Mouse (Mus musculus) hindbrain, embryonic 12.5 days (tissue): ENCODE results near the gene Grk2. TPM values are rescaled to one million over a fixed set of nuclear protein-coding genes. Genes with fewer than 3 reads are reported as not detected.

ENCODE experiments used
- ATAC-seq: fragments of 200-750 bp; cut with Nextera tagmentation; 2 replicates; pipeline ENCODE4 v1.8.0; 2017; ENCODE audit warnings: moderate TSS enrichment; ENCODE audit not compliant: low FRiP score
- H3K27ac ChIP-seq: fragments of 300-500 bp; sonication (generic); 2 replicates; pipeline ENCODE4 v1.5.1; 2016; ENCODE audit warnings: mild to moderate bottlenecking
- H3K27me3 ChIP-seq: fragments of 300-500 bp; sonication (generic); 2 replicates; pipeline ENCODE4 v1.6.1; 2016; ENCODE audit warnings: mild to moderate bottlenecking
- H3K36me3 ChIP-seq: fragments of 300-500 bp; sonication (generic); 2 replicates; pipeline ENCODE4 v1.6.1; 2016; ENCODE audit warnings: mild to moderate bottlenecking
- H3K4me1 ChIP-seq: fragments of 300-500 bp; sonication (generic); 2 replicates; pipeline ENCODE4 v1.6.1; 2016
- H3K4me2 ChIP-seq: fragments of 300-500 bp; sonication (generic); replicated peaks from 2 replicates; pipeline ENCODE4 v1.6.1; 2016; ENCODE audit warnings: mild to moderate bottlenecking
- H3K4me3 ChIP-seq: fragments of 300-500 bp; sonication (generic); 2 replicates; pipeline ENCODE4 v1.5.1; 2016; ENCODE audit warnings: mild to moderate bottlenecking
- H3K9ac ChIP-seq: fragments of 300-500 bp; sonication (generic); 2 replicates; pipeline ENCODE4 v1.6.1; 2016; ENCODE audit warnings: mild to moderate bottlenecking, moderate library complexity
- H3K9me3 ChIP-seq: fragments of 300-500 bp; sonication (generic); replicated peaks from 2 replicates; pipeline ENCODE4 v1.6.1; 2016; ENCODE audit warnings: mild to moderate bottlenecking
- WGBS: fragments of 180-500 bp; shearing (Covaris S2); methylation state at CpG from one replicate; pipeline ENCODE4 v1.1.7; 2016; 5-methylcytosine and 5-hydroxymethylcytosine counted together
- polyA plus RNA-seq: library from polyadenylated mRNA; unstranded; fragments of >200 nt; fragmentation: Nextera tagmentation; extraction: Ambion mirVana; gene quantifications from 2 replicates; pipeline ENCODE4 v1.2.1, GENCODE M21; 2016

Grk2 gene
- polyA plus RNA-seq, 1 experiment from 2014 or later, result 22.0 TPM

DNA sequence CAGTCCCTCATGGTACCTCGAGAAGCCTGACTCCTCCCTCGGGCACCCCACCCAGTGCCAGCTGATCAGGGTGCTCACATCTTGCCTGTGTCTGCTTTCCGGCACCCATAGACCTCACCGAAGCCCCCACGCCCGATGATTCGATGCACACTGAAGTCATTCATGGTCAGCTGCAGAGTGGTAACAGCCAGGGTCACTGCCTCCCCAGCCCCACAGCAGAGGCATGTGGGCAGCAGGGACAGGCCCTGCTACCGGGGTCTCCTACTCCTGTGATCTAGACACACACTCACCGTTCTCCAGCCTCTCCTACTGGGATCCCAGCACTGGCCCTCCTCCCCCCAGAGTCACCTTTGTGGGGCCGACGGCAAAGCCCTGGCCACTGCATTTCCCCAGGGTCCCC, 14.9 kb downstream of the Grk2 start:
- Histone ChIP-seq H3K4me3 (no peak overlapping the region), H3K9ac (peak overlapping the region; percentile 41; the same call in 1 of the 2 replicates), H3K9me3 (no peaks in the 10 kb centered on the region), H3K4me1 (peaks cover 3% of the 10 kb centered on the region; the same call in 1 of the 2 replicates), H3K27me3 (no peaks in the 10 kb centered on the region), H3K36me3 (peaks cover 70% of the 10 kb centered on the region), H3K4me2 (no peak overlapping the region), H3K27ac (no peak overlapping the region)
- ATAC-seq, result no peak
- 90% methylated on average over 11 of the region's 11 CpGs for WGBS

DNA sequence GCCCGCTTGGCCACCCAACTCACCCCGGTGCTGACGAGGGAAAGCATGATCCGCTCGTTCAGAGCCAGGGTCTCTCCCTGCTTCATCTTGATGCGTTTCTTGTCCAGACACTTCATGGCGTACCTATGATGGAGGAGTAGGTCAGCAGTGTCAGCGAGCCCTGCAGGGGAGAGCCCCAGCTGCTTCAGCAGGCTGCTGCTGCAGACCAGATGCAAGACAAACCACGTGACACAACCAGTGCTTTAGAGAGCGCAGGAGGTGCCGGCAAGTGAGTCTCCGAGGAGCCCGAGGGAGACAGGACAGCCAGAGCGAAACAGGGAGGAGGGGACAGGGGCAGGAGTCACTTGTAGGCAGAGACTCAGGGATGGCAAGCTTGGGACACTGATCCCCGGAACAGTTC, 15.3 kb downstream of the Grk2 start:
- peaks cover 74% of the 10 kb centered on the region for H3K36me3 ChIP-seq
- WGBS, result 64% methylated on average over 15 of the region's 15 CpGs

GRCm38 (mm10) chr19:4283653-4284052, 22.4 kb downstream of the Grk2 start:
- H3K4me2 ChIP-seq, result peak overlapping the region; percentile 76
- H3K27me3 ChIP-seq, result peaks cover 6% of the 10 kb centered on the region; the same call in 1 of the 2 replicates
- no peak overlapping the region for H3K9ac ChIP-seq
- ATAC-seq, result no peak
- H3K36me3 ChIP-seq, result peaks cover 42% of the 10 kb centered on the region
- no peak overlapping the region for H3K27ac ChIP-seq
- H3K4me3 ChIP-seq, result peak overlapping the region; percentile 60
- H3K4me1 ChIP-seq, result peaks cover 16% of the 10 kb centered on the region
- 47% methylated on average over 7 of the region's 7 CpGs for WGBS
- 0 out of 2 replicates have a peak, but pooled peaks cover 5% of the 10 kb centered on the region for H3K9me3 ChIP-seq

More for the DNA sequence above, 15.3 kb downstream of the Grk2 start:
- Histone ChIP-seq H3K27ac (no peak overlapping the region), H3K27me3 (no peaks in the 10 kb centered on the region), H3K9ac (no peak overlapping the region), H3K9me3 (no peaks in the 10 kb centered on the region), H3K4me1 (peaks cover 3% of the 10 kb centered on the region; the same call in 1 of the 2 replicates), H3K4me2 (no peak overlapping the region), H3K4me3 (no peak overlapping the region)
- peak; percentile 27; the same call in 1 of the 2 replicates for ATAC-seq

DNA sequence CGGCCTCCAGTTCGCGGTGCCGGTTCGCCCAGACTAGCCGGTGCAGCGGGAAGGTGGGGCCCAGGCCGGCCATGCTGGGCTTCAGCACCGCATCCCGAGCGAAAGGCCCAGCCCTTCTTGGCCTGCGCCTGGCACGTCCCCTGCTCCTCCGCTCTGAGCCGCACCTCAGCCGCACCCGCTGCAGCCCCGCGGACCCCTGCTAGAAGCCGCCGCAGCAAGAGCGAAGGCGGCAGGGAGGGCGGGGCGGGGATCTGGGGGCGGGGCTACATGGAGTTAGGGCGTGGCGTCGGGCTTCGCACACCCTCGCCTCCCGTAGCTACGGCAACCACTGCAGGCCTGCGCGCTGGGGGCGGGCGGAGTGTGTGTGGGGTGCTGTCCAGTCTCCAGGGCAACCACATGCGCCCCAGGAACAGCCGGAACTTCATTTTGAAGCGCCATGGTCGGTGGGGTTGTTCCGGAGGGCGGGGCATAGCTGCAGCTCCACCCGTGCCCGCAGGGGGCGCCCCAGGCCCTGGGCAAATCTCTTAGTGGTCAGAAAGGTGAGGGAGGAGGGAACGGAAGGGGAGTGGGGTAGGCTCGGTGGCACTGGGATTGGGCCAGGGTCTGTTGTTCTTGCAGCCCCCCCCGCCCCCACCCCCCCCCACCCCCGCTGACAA, 23.0 kb downstream of the Grk2 start, which contains the start of gene Ankrd13d:
TSS of gene Ankrd13d (minus strand) at position 240 of the 656 bp plus-strand sequence.
- ATAC-seq, result peak; percentile 95
- H3K36me3 ChIP-seq, result peaks cover 36% of the 10 kb centered on the region
- H3K4me1 ChIP-seq, result peaks cover 16% of the 10 kb centered on the region
- H3K27ac ChIP-seq, result peak within 1 kb of the TSS; percentile 58; the same call in 1 of the 2 replicates
- H3K4me3 ChIP-seq, result peak within 1 kb of the TSS; percentile 60
- H3K27me3 ChIP-seq, result peaks cover 6% of the 10 kb centered on the region; the same call in 1 of the 2 replicates
- H3K4me2 ChIP-seq, result peak within 1 kb of the TSS; percentile 76
- under 1% methylated on average over 47 of the region's 50 CpGs for WGBS
- H3K9me3 ChIP-seq, result 0 out of 2 replicates have a peak, but pooled peaks cover 5% of the 10 kb centered on the region
- H3K9ac ChIP-seq, result peak within 1 kb of the TSS; percentile 74

- WGBS, result 97% methylated on average over 9 of the region's 9 CpGs
- H3K27me3 ChIP-seq, result peaks cover 6% of the 10 kb centered on the region; the same call in 1 of the 2 replicates
- peaks cover 10% of the 10 kb centered on the region for H3K36me3 ChIP-seq
- H3K4me1 ChIP-seq, result peaks cover 16% of the 10 kb centered on the region
- H3K4me2 ChIP-seq, result no peak overlapping the region
- H3K4me3 ChIP-seq, result no peak overlapping the region
- H3K9me3 ChIP-seq, result 0 out of 2 replicates have a peak, but pooled peaks cover 9% of the 10 kb centered on the region
- ATAC-seq, result no peak
- no peak overlapping the region for H3K9ac ChIP-seq
- H3K27ac ChIP-seq, result no peak overlapping the region
These were observed 25.6 kb downstream of the Grk2 start for GRCm38 (mm10) chr19:4280425-4280824.

DNA sequence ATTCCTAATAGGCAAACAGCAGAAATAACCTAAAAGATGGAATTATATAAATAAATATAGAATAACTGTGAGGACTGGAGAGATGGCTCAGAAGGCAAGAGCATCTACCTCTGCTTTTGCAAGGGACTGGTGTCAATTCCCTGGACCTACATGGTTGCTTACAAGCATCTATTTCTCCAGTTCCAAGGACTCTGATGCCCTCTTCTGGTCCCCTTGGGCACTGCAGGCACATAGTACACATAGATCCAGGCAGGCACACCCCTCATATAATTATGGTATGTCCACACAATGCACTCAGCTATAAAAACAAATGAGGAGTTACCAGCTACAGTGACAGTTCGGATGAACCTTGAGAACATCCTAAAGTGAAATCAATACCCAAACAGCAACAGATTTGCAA, 26.5 kb downstream of the Grk2 start:
- 0 out of 2 replicates have a peak, but pooled peaks cover 9% of the 10 kb centered on the region for H3K9me3 ChIP-seq
- H3K27me3 ChIP-seq, result peaks cover 6% of the 10 kb centered on the region; the same call in 1 of the 2 replicates
- no peak overlapping the region for H3K4me2 ChIP-seq
- H3K36me3 ChIP-seq, result peaks cover 8% of the 10 kb centered on the region
- H3K4me1 ChIP-seq, result peaks cover 16% of the 10 kb centered on the region
- no peak overlapping the region for H3K9ac ChIP-seq
- H3K27ac ChIP-seq, result no peak overlapping the region
- 100% methylated on average over 1 of the region's 1 CpGs for WGBS
- ATAC-seq, result no peak
- no peak overlapping the region for H3K4me3 ChIP-seq

- Histone ChIP-seq H3K4me1 (peaks cover 6% of the 10 kb centered on the region; the same call in 1 of the 2 replicates), H3K9ac (no peak overlapping the region), H3K27me3 (peaks cover 37% of the 10 kb centered on the region), H3K4me3 (no peak overlapping the region), H3K27ac (no peak overlapping the region), H3K4me2 (no peak overlapping the region), H3K9me3 (0 out of 2 replicates have a peak, but pooled peaks cover 2% of the 10 kb centered on the region), H3K36me3 (0 out of 2 replicates have a peak, but pooled peaks cover 13% of the 10 kb centered on the region)
- no peak for ATAC-seq
- 95% methylated on average over 11 of the region's 11 CpGs for WGBS
These were observed 35.0 kb downstream of the Grk2 start for GRCm38 (mm10) chr19:4270972-4271371.

GRCm38 (mm10) chr19:4270187-4270586, 35.8 kb downstream of the Grk2 start:
- Histone ChIP-seq H3K27ac (no peak overlapping the region), H3K27me3 (peaks cover 37% of the 10 kb centered on the region), H3K4me2 (no peak overlapping the region), H3K9me3 (no peaks in the 10 kb centered on the region), H3K4me1 (peaks cover 6% of the 10 kb centered on the region; the same call in 1 of the 2 replicates), H3K36me3 (0 out of 2 replicates have a peak, but pooled peaks cover 13% of the 10 kb centered on the region), H3K4me3 (no peak overlapping the region), H3K9ac (no peak overlapping the region)
- no peak for ATAC-seq
- 59% methylated on average over 6 of the region's 6 CpGs for whole genome bisulfite sequencing

DNA sequence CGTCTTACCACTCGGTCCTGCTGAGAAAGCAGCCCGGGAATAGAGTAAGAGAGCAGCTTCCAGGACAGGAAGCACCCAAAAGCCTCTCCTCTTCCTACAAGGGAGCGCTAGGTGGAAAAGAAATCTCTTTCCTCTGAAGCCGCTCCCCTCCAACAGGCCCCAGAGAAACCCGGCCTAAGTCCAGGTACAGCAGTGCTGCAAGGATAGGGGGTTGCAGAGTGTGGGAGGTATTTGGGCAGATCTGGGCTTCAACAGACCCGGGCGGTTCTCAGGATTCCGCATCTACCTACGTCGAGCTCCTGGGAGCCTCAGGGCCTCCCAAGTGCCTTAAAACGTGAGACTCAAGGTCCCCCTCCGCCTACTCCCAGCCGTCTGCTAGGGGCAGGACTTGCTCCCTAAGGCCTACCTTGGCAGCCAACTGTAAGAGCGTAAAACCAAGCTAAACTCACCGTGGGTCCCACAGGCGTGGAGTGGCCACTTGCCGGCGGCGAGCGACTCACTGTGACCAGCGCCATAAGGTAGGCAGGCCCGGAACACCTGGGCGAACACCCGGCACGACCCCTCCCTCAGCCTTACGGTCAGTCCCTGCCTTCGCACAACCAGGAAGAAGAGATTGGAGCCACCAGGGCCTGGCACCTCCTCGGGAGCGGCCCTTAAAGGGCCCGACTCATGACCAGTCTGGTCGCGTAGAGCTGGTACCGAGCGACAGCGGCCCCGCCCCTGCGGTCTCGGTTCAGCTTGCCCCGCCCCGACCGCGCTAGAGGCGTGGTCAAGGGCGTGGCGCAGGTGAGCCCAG, 37.3 kb downstream of the Grk2 start, which contains the start of gene Ssh3:
TSS of gene Ssh3 (minus strand) at position 615 of the 796 bp plus-strand sequence.
- Histone ChIP-seq H3K36me3 (0 out of 2 replicates have a peak, but pooled peaks cover 13% of the 10 kb centered on the region), H3K4me3 (peak within 1 kb of the TSS; percentile 27), H3K4me1 (peaks cover 6% of the 10 kb centered on the region; the same call in 1 of the 2 replicates), H3K4me2 (peak within 1 kb of the TSS; percentile 51), H3K27me3 (peaks cover 37% of the 10 kb centered on the region), H3K9me3 (no peaks in the 10 kb centered on the region), H3K9ac (peak within 1 kb of the TSS; percentile 39; the same call in 1 of the 2 replicates), H3K27ac (no peak within 1 kb of the TSS)
- 6% methylated on average over 46 of the region's 46 CpGs for WGBS
- ATAC-seq, result no peak

DNA sequence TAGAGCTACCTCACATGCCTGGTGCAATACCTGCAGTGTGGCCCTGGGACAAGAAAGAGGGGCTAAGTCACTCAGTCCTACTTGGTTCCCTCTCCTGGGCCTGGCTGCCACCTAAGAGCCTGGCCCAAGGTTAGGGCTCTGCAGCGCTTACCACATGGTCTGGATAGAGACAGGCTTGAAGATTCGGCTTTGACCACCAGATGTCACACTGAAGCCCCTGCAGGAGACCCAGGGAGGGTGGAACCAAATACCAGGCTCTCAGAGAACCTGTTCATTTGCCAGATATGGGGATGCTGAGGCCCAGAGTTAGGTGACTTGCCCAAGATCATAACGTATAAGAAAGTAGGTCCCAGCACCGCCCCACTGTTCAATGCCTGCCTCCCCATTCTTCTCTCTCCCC, 40.1 kb downstream of the Grk2 start:
- 62% methylated on average over 4 of the region's 4 CpGs for WGBS
- peaks cover 37% of the 10 kb centered on the region for H3K27me3 ChIP-seq
- H3K4me3 ChIP-seq, result no peak overlapping the region
- no peak overlapping the region for H3K27ac ChIP-seq
- H3K36me3 ChIP-seq, result 0 out of 2 replicates have a peak, but pooled peaks cover 5% of the 10 kb centered on the region
- H3K9ac ChIP-seq, result no peak overlapping the region
- no peak overlapping the region for H3K4me2 ChIP-seq
- no peak for ATAC-seq
- peaks cover 6% of the 10 kb centered on the region; the same call in 1 of the 2 replicates for H3K4me1 ChIP-seq
- H3K9me3 ChIP-seq, result no peaks in the 10 kb centered on the region

- Histone ChIP-seq H3K27me3 (peaks cover 21% of the 10 kb centered on the region), H3K27ac (no peak overlapping the region), H3K4me1 (peaks cover 6% of the 10 kb centered on the region; the same call in 1 of the 2 replicates), H3K4me3 (no peak overlapping the region), H3K36me3 (no peaks in the 10 kb centered on the region), H3K4me2 (no peak overlapping the region), H3K9ac (no peak overlapping the region), H3K9me3 (no peaks in the 10 kb centered on the region)
- no peak for ATAC-seq
- 95% methylated on average over 6 of the region's 6 CpGs for WGBS
These were observed 41.7 kb downstream of the Grk2 start for GRCm38 (mm10) chr19:4264171-4264780.
